Mouse (Mus musculus): ENCODE results near the gene Trit1. TPM values are rescaled to one million over a fixed set of nuclear protein-coding genes. Genes with fewer than 3 reads are reported as not detected.
"Not testable (repeated sequence)": the region's sequence is repeated elsewhere in the genome, so short reads cannot be mapped to it uniquely, and the experiment has no call there.

Gene Trit1
- 10 to 100 TPM; 22.8 to 22.9 TPM for total RNA-seq (2021)
- long read RNA-seq, experiment 1, transcript Trit1-201 (11 exons, 2,074 nt) = major isoform, 6 of 22 reads
- long read RNA-seq, experiment 1, partial matches to known transcripts = 7 of 22 reads
- long read RNA-seq, experiment 1, other reads (novel, unspliced or antisense) = 8 of 22 reads
- long read RNA-seq, experiment 2, partial matches to known transcripts = 2 of 10 reads
- long read RNA-seq, experiment 2, other reads (novel, unspliced or antisense) = 6 of 10 reads

DNA sequence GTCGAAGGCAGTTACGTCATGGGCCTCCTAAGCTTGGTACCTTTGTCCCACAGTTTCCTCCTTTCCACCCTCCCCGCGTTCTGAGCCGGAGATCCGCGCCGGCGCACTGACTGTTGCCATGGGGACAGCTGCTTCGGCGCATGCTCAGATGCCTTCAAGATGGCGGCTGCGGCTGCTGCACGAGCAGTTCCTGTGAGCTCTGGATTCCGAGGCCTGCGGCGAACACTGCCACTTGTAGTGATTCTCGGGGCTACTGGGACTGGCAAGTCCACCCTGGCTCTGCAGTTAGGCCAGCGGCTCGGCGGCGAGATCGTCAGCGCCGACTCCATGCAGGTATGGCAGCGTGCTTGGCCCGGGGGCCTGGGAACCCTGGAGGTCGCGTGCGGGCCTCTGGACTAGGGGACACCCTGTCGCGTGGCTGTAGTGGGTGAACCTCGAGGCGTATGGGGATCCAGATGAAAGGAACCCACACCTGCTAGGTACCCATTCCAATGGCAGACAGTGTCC lies at the start of gene Trit1:
Gene Trit1 (plus strand): TSS at position 147 of the 507 bp plus-strand sequence.
- DNase-seq (ENCODE audit: low spot score in 2 of 2) = peak; percentile 95 to 97
- intact Hi-C loops (cut with DNase I) = no loop called here

DNA sequence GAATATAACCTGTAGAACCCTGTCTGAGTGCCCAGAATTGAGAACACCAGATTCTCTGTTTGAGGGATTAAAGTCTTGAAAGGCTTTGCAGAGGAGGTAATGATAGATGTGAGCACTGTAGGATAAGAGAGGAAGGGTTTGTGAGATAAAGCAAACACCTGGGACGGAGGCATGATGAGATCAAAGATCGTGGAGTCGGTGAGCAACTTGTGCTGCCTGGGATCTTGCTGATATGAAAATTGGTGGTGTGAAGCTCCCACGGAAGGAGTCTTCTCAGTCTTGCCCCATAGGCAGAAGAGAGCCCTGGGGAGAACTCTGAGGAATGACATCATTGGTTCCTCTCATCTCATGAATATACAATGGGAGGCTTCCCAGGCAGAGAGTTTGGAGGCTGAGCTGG lies 48.3 kb upstream of the Trit1 start:
- intact Hi-C loops (cut with DNase I) = no loop called here
- no peak for DNase-seq (ENCODE audit: low spot score in 2 of 2)

DNA sequence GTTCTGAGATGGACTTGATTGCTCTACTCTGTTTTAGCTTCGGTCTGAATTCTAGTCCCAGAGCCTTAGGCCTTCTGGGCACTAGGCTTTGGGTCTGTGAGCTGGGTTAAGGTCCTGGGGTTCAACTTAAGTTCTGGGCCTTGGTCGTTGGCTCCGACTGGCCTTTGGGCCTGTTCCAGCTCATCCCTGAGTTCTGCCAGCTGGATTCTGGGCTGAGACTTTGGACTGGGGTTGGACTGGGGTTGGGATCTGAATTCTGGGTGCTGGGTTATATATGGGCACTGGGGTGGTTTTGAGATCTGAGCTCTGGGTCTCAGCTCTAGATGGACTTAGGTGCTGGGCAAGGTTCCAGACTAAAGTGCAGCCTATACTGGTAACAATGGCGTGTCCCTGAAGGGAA lies 45.2 kb upstream of the Trit1 start:
- DNase-seq (ENCODE audit: low spot score in 2 of 2) = no peak
- intact Hi-C loops (cut with DNase I) = no loop called here

DNA sequence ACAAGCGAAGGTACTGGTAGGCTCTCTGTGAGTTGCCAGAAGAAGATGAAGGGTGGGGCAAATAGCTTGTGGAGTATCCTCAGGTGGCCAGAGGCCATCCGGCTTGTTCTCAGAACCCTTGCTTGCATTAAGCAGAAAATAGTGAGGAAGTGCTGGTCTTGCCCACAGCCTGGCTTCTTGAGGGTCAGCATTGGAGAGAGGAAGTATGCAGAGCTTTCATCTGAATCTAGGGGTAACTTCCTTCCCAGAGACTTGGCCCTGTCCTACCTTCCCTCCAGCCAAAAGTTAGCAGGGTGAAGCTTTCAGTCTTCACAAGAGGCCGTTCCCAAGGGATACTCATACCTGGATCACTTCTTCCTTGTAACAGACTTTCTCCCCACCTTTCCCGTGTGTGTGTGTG lies 44.8 kb upstream of the Trit1 start:
- no peak for DNase-seq (ENCODE audit: low spot score in 2 of 2)
- intact Hi-C loops (cut with DNase I) = no loop called here

DNA sequence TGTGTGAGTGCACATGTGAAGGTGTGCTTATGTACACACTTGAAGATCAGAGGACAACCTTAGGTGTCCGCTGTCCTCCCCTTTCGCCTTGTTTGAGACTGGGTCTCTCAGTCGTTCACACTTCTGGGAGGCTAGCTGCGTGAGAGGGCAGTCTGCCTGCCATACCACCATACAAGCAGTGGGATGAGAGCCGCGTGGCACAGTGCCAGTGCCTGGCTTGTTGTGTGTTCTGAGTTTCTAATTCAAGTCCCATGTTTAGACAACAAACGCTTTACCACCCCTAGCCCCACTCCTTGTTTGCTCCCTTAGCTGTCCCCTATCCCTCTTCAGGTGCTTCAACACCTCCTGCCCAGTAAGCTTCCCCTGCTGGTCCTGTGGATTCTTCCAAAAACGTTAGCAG lies 44.3 kb upstream of the Trit1 start:
- no peak for DNase-seq (ENCODE audit: low spot score in 2 of 2)
- intact Hi-C loops (cut with DNase I) = no loop called here

DNA sequence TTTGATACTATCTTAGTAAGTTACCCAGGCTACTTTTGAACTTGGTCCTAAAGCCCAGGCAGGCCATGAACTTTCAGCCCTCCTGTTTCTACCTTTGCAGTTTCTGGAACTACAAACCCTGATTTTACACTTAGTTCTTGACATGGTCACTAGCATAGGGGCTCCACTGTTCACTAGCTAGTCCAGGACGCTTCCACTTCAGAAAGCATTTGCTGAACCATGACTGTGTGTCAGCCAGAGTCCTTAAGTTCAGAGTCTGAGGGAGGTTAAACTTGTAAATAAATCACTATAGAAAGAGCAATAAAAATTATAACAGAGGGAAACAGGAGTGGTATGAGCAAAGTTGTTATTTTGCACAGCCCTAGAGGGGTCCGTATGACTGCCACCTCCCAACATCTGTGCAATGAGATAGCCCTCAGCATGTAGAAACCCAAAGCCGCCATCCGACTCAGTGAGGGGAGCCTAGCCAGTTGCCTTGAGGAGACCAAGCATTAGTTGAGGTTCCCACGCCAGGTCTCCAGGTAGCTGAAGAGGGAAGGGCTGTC lies 41.3 kb upstream of the Trit1 start:
- intact Hi-C loops (cut with DNase I) = no loop called here
- DNase-seq (ENCODE audit: low spot score in 2 of 2) = no peak

DNA sequence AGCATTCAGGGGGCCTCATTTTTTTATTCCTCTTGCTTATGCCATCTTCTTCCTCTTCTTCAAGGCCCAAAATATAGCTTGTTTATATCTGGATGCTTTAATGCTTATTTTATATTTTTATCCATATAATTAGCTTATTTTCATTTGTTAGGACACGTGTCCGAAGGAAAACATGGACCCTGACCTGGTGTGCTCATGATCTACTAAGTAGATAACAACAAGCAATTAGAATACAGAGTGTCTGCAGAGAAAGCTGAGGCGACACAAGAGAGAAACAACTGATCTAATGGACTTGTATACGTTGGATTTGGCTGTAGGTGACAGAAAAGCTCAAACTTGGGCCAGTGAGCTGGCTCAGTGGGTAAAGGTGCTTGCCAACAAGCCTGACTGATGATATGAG lies 39.5 kb upstream of the Trit1 start:
- intact Hi-C loops (cut with DNase I) = no loop called here
- no peak for DNase-seq (ENCODE audit: low spot score in 2 of 2)

DNA sequence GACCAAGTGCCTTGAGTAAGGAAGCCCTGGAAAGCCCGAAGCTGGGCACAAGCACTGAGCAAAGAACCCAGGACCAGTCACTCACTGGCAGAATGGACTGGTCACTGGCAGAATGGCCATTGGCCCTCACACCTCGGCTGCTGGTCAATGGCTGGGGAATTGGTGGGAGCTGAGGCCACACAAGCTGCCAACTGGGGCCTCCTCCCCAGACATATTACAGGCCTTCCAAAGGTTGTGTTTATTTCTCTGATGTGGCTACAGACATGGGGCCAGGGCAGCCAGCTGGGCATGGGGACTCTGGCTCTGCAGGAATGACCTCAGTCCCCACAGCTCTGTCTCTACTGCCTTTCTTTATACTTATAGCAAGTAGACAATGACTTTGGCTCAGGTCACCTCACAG lies 37.5 kb upstream of the Trit1 start:
- no peak for DNase-seq (ENCODE audit: low spot score in 2 of 2)
- intact Hi-C loops (cut with DNase I) = no loop called here

DNA sequence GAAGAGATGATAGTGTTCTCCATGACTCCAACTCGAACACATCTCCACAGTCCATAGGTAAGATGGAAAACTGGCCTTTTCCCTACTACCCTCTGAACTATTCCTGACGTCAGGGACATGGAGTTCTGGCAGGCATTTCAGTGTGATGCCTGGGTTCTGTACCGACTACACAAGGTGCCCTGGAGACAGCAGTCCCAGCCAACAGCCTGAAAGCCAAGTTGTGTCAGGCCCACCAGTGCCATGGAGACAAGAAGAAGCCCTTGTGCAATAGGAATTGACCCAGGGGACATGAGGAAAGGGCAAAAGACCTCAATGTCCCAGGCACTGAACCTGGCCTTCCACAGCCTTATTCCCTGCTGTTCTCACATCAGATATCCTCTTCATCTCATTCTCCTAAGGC lies 36.6 kb upstream of the Trit1 start:
- intact Hi-C loops (cut with DNase I) = loop anchor here (5.0 kb wide), 1 partner anchor 68 kb away; no protein-coding TSS in a partner anchor
- DNase-seq (ENCODE audit: low spot score in 2 of 2) = no peak

DNA sequence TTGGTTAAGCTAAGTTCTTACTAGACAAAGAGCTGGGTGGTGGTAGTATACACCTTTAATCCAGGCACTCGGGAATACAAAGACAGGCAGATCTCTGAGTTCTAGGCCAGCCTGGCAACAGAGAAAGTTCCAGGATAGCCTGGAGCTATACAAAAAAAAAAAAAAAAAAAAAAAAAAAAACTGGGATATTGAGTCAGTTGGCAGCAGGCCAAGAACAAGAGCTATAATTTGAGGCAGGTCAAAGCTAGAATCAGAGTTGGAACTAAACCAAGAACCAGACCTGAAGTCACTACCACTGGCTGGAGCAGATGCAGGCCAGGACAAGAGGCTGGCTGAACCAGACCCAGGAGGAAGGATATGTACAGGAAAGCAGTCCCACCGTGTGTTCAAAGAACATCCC lies 35.7 kb upstream of the Trit1 start:
- intact Hi-C loops (cut with DNase I) = loop anchor here (5.0 kb wide), 1 partner anchor 68 kb away; no protein-coding TSS in a partner anchor
- DNase-seq (ENCODE audit: low spot score in 2 of 2) = no peak

DNA sequence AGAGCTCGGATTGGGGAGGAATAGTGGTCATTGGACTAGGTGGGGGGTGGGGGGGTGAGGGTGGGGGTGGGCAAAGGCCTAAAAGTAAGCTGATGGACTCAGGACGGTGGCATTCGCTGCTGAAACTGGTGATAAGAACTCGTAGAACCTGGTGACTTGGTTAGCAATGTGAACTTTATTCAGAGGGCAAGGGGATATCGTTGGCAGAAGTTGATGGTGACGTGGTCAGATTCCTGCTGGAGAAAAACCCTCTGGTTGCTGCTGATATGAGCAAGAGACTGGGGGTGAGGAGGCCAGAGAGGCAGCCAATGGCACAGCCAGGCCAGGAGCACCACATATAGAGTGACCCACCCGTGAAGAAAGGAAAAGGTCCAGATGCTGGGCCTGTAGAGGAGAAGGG lies 35.2 kb upstream of the Trit1 start:
- no peak for DNase-seq (ENCODE audit: low spot score in 2 of 2)
- intact Hi-C loops (cut with DNase I) = loop anchor here (5.0 kb wide), 1 partner anchor 69 kb away; no protein-coding TSS in a partner anchor

DNA sequence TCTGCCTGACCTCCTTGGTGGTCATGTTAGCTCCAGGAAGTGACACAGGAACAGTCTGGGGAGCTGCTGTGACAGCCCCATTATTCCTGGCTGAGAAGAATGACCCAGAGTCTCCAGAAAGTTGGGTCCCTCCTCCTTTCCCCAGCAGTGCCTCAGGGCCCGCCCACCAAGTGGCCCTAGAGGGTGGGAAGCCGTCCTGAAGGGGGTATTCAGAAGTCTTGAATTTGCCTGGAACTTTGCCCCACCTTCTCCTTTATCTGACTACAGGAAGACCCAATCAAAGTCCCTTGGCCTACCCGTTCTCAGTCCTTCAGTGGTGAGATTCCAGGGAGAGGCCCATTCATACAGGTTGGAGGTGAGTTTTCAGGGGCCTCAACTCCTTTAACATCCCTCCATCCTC lies 34.5 kb upstream of the Trit1 start:
- no peak for DNase-seq (ENCODE audit: low spot score in 2 of 2)
- intact Hi-C loops (cut with DNase I) = loop anchor here (5.0 kb wide), 1 partner anchor 70 kb away; no protein-coding TSS in a partner anchor

DNA sequence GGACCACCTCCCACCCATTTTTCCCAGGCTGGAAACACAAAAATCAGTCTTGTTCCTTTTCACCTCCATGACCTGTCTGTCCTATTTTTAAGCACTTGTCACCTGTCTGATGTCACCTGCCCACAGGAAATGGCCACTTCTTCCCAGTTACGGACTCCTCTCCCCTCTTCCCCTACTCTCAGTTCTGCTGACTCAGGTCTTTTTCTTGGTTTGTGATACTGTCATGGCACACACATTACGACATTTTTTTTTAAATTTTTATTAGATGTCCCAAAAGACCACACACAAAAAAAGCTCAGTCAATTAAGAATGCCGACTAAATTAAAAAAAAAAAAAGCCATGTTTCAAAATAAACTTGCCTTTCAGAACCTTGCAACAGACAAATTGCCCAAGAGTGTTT lies 33.9 kb upstream of the Trit1 start:
- intact Hi-C loops (cut with DNase I) = loop anchor here (5.0 kb wide), 1 partner anchor 70 kb away; no protein-coding TSS in a partner anchor
- DNase-seq (ENCODE audit: low spot score in 2 of 2) = no peak

DNA sequence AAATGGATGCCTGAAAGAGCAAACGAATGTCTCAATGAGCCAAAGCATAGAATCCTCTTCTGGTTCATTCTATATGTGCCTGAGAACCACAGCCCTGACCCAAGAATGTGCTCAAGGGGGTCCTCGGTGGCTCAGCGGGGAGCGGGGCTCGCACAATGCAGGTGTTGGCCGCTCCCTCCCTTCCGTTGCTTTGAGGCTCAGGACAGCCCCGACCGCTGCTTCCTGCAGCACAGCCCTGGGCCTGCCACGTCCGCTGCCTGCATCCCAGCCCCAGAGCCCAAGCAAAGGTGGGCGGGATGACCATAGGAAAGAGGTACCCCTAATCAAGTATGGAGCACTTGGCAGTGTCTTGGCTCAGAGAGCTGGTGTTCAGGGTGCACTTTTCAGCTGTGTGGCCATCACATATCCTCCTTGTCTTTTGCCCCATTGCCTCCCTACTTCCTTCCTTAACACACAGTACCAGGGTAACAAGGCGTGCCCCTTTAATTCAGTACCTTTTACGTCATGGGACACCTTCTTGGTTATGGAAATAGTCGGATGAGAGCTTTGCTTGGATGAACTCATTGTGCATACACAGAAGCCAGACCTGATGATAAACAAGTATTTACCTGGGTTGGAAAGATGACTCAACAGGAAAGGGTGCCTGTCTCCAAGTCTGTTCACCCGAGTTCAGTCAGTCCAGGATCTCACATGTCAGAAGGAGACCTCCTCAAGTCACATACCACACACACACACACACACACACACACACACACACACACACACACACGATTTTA lies 32.7 kb upstream of the Trit1 start:
- DNase-seq (ENCODE audit: low spot score in 2 of 2) = no peak
- intact Hi-C loops (cut with DNase I) = loop anchor here (2.0 to 5.0 kb wide), 3 partner anchors 39 to 87 kb away; no protein-coding TSS in a partner anchor

DNA sequence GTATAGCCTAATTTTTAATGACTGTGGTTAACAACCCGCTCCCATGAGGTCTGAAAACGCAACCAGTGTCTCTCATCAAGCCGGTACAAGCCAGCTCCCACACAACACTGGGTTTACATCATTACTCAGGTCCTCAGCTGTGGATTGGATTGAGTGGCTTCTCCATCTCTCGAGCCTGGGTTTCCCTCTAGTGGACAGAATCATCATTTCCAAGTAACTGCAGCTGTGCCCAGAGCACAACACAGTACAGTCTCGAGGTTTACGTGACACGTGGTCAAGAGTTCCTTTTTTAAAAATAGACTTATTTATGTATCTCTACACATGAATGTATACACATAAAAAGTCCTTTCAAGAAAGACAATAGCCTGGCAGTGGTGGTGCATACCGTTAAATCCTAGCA lies 31.3 kb upstream of the Trit1 start:
- peak; percentile 79 to 91 for DNase-seq (ENCODE audit: low spot score in 2 of 2)
- intact Hi-C loops (cut with DNase I) = loop anchor here (2.0 to 5.0 kb wide), 4 partner anchors 40 to 1743 kb away; no protein-coding TSS in a partner anchor

DNA sequence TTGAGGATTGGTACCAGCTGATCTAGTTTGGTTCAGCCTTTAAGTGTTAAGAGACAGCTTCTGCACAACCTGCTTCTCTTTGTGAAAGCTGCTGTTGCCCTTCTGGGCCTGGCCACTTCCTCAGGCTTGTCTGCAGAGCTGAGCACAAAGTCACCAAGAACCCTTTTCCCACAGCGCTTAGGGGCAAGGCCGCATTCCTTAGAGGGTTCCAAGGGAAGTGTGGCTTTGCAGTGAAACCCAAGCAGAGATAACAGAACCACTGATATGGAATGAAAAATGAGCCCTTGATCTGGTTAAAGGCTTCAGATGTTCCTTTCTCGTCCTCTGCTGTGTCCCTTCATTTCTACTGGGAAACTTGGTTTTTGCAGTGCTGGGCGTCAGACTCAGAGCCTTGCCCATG lies 29.0 kb upstream of the Trit1 start:
- intact Hi-C loops (cut with DNase I) = loop anchor here (5.0 kb wide), 2 partner anchors 180 to 1745 kb away; no protein-coding TSS in a partner anchor

DNA sequence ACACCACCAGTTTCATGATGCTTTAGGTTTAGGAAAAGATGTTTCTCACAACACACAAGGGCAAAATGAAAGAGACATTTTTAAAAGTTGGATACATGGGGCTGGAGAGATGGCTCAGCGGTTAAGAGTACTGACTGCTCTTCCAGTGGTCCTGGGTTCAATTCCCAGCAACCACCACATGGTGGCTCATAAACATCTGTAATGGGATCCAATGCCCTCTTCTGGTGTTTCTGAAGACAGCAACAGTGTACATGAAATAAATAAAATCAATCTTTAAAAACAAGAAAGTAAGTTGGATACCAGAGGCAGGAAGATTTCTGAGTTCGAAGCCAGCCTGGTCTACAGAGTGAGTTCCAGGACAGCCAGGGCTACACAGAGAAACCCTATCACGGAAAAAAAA lies 28.4 kb upstream of the Trit1 start:
- DNase-seq (ENCODE audit: low spot score in 2 of 2) = not testable (repeated sequence)
- intact Hi-C loops (cut with DNase I) = loop anchor here (5.0 kb wide), 2 partner anchors 181 to 1746 kb away; no protein-coding TSS in a partner anchor

More for the DNA sequence above, 29.0 kb upstream of the Trit1 start:
- DNase-seq (ENCODE audit: low spot score in 2 of 2) = no peak

DNA sequence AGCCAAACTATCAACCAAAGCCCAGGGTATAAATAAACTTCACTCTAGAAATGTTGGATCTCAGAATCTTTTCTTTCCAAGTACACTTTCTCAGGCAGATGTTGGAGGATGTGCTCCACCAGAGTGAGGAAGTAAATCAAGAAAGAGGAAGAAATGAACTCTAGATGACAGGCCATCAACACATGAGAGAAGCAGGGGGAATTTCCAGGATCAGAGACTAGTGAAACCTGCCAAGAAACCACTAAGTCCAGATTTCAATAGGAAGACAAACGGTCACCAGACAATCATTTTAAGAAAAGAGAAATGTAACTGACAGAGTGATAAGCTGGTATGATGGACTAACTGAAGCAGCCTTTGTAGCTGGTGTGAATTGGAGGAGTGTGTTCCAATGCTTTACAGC lies 25.2 kb upstream of the Trit1 start:
- intact Hi-C loops (cut with DNase I) = loop anchor here (10.0 kb wide), 1 partner anchor 264 kb away; no protein-coding TSS in a partner anchor
- no peak for DNase-seq (ENCODE audit: low spot score in 2 of 2)

DNA sequence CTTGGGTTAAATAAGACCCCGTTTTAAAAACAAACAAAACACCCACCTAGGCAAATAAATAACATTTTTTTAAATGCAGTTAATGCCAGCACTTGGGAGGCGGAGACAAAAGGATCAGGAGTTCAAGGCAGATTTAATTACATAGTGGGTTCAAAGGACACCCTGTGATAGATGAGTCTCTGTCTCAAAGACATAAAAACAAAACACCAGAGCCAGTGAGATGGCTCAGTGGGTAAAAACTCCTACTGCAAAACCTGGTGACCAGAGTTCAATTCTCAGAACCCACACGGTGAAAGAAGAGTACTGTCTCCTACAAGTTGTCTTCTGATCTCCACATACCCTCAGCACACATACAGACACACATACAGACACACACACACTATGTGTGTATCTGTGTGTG lies 24.1 kb upstream of the Trit1 start:
- intact Hi-C loops (cut with DNase I) = loop anchor here (10.0 kb wide), 1 partner anchor 263 kb away; no protein-coding TSS in a partner anchor
- no peak for DNase-seq (ENCODE audit: low spot score in 2 of 2)

All from left cerebral cortex, postnatal 14 days (tissue).